Mouse (Mus musculus): ENCODE results near the gene Srsf9. TPM values are rescaled to one million over a fixed set of nuclear protein-coding genes. Genes with fewer than 3 reads are reported as not detected.

Srsf9 gene
- total and polyA plus RNA-seq, 2 experiments = 17.0 to 25.2 TPM

DNA sequence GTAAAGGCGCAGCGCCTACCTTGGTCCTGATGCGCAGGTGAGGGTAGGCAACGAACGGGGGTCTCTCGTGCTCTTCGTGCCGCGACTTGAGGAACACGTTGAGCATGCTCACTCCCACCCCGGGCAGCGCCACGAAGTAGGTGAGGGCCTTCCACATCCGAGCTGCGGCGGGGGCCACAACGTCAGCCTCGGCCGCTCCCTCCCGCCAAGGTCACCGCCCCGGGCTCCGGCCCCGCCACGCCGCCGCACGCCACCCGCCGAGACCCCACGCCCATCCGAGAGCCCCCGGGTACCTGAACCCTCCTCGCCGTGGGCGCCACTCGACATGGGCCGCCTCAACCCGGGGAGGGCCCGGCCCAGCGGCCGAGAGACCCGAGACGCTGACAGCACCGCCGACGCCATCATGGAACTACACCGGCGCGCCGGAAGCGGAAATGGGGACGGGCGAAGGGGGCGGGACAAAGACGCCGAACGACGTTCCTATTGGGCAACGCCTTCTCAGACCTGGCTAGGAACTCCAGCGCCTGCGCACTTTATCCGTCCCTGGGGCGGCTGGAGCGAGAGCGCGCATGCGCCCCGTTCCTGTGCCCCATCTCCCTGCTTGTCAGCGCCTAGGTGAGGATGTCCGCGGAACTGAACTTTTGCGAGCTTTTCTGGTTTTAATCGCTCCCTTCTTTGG is 21.7 kb downstream of the Srsf9 start, which contains the start of gene Cox6a1:
Gene Cox6a1 (minus strand): TSS at position 436 of the 679 bp plus-strand sequence.
- Histone ChIP-seq H3K4me1 (ENCODE audit: control insufficient read depth, insufficient read depth, low read length) (peaks cover 6% of the 10 kb centered on the region; the same call in 1 of the 2 replicates), H3K4me3 (ENCODE audit: insufficient read depth, low read depth, low read length) (peak within 1 kb of the TSS; percentile 86), H3K36me3 (ENCODE audit: control insufficient read depth, insufficient read depth, low read length) (peaks cover 19% of the 10 kb centered on the region; the same call in 1 of the 2 replicates), H3K27ac (replicated peaks; ENCODE audit: insufficient read depth, low read depth, low read length) (peak within 1 kb of the TSS; percentile 71), H3K9ac (ENCODE audit: low read depth, low read length) (peak within 1 kb of the TSS; percentile 90), H3K27me3 (ENCODE audit: control insufficient read depth, insufficient read depth, low read length) (no peaks in the 10 kb centered on the region), H3K79me2 (ENCODE audit: control insufficient read depth, insufficient read depth, low read length) (peaks cover 17% of the 10 kb centered on the region; the same call in 1 of the 2 replicates)
- DNase-seq (ENCODE audit: extremely low read depth, low read depth, low spot score) = peak; percentile 87
- TF ChIP-seq CTCF (IDR thresholded peaks at IDR 0.05; ENCODE audit: low read depth, low read length) (peak; percentile 1; the same call in 1 of the 2 replicates), POLR2A (IDR thresholded peaks at IDR 0.05; ENCODE audit: extremely low read depth, insufficient read depth, low read length) (peak; percentile 66; the same call in 1 of the 2 replicates)
- WGBS = under 1% methylated on average over 73 of the region's 74 CpGs

DNA sequence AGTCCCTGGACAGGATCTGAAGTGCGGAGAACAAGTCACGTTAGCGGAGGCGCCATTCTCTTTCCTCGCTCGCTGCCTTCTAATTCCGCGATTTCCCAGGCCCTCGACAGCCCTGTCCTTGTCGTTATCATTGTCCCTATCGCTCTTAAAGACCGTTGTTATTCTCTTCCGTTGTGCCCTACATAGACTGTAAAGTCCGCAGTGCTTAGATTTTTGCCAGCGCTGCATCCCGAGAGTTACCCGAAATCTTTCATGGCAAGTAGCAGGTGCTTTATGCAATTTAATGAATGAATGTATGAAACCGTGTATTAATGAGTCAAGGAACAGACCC is 22.2 kb downstream of the Srsf9 start:
- no peak for TF ChIP-seq CTCF (IDR thresholded peaks at IDR 0.05; ENCODE audit: low read depth, low read length)
- no peak for TF ChIP-seq POLR2A (IDR thresholded peaks at IDR 0.05; ENCODE audit: extremely low read depth, insufficient read depth, low read length)
- no peak for DNase-seq (ENCODE audit: extremely low read depth, low read depth, low spot score)
- Histone ChIP-seq H3K27ac (replicated peaks; ENCODE audit: insufficient read depth, low read depth, low read length) (peak overlapping the region; percentile 71), H3K79me2 (ENCODE audit: control insufficient read depth, insufficient read depth, low read length) (peaks cover 17% of the 10 kb centered on the region; the same call in 1 of the 2 replicates), H3K9ac (ENCODE audit: low read depth, low read length) (peak overlapping the region; percentile 66), H3K36me3 (ENCODE audit: control insufficient read depth, insufficient read depth, low read length) (peaks cover 15% of the 10 kb centered on the region; the same call in 1 of the 2 replicates), H3K27me3 (ENCODE audit: control insufficient read depth, insufficient read depth, low read length) (no peaks in the 10 kb centered on the region), H3K4me3 (ENCODE audit: insufficient read depth, low read depth, low read length) (peak overlapping the region; percentile 62), H3K4me1 (ENCODE audit: control insufficient read depth, insufficient read depth, low read length) (peaks cover 6% of the 10 kb centered on the region; the same call in 1 of the 2 replicates)
- WGBS = under 1% methylated on average over 18 of the region's 18 CpGs

DNA sequence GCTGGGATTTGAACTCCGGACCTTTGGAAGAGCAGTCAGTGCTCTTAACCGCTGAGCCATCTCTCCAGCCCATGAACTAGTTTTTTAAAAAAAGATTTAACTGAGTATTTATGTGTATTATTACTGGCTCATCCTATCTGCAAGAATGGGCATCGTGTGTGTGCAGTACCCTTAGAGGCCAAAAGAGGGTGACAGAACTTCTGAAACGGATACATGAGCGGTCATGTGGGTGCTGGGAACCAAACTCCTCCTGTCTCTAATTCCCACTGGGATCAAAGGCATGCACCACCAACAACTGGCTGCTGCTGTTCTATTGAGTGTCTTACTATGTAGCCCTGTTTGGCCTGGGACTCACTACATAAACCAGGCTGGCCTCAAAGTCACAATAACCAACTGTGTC is 24.4 kb downstream of the Srsf9 start:
- WGBS = 83% methylated on average over 5 of the region's 5 CpGs
- Histone ChIP-seq H3K4me1 (ENCODE audit: control insufficient read depth, insufficient read depth, low read length) (peaks cover 6% of the 10 kb centered on the region; the same call in 1 of the 2 replicates), H3K9ac (ENCODE audit: low read depth, low read length) (no peak overlapping the region), H3K79me2 (ENCODE audit: control insufficient read depth, insufficient read depth, low read length) (peaks cover 13% of the 10 kb centered on the region; the same call in 1 of the 2 replicates), H3K27ac (replicated peaks; ENCODE audit: insufficient read depth, low read depth, low read length) (no peak overlapping the region), H3K27me3 (ENCODE audit: control insufficient read depth, insufficient read depth, low read length) (no peaks in the 10 kb centered on the region; the same call in 1 of the 2 replicates), H3K4me3 (ENCODE audit: insufficient read depth, low read depth, low read length) (no peak overlapping the region), H3K36me3 (ENCODE audit: control insufficient read depth, insufficient read depth, low read length) (no peaks in the 10 kb centered on the region)
- DNase-seq (ENCODE audit: extremely low read depth, low read depth, low spot score) = no peak
- TF ChIP-seq POLR2A (IDR thresholded peaks at IDR 0.05; ENCODE audit: extremely low read depth, insufficient read depth, low read length) (no peak), CTCF (IDR thresholded peaks at IDR 0.05; ENCODE audit: low read depth, low read length) (no peak)

DNA sequence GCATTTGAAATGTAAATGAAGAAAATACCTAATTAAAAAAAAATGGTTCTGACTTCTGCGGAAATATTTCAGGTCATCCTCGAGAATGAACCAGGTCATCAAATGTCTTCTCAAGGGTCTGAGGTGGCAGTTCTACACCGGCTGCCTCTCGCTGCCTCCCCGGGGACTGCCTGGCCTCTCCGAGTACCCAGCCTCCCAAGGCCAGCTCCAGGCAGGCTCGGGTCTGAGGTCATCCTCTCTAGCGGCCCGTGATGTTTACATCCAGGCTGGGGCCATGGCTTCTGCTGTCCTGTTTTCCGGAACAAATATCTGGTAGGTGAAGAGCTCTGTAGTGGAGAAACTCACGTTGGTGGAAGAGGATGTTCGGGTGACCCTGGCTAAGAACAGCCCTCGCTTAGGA is 28.1 kb downstream of the Srsf9 start:
- DNase-seq (ENCODE audit: extremely low read depth, low read depth, low spot score) = no peak
- WGBS = 25% methylated on average over 13 of the region's 13 CpGs
- H3K36me3 ChIP-seq (ENCODE audit: control insufficient read depth, insufficient read depth, low read length) = no peaks in the 10 kb centered on the region
- no peaks in the 10 kb centered on the region; the same call in 1 of the 2 replicates for H3K27me3 ChIP-seq (ENCODE audit: control insufficient read depth, insufficient read depth, low read length)
- no peak overlapping the region for H3K4me3 ChIP-seq (ENCODE audit: insufficient read depth, low read depth, low read length)
- no peak overlapping the region for H3K9ac ChIP-seq (ENCODE audit: low read depth, low read length)
- H3K79me2 ChIP-seq (ENCODE audit: control insufficient read depth, insufficient read depth, low read length) = no peaks in the 10 kb centered on the region
- no peaks in the 10 kb centered on the region for H3K4me1 ChIP-seq (ENCODE audit: control insufficient read depth, insufficient read depth, low read length)
- TF ChIP-seq CTCF (IDR thresholded peaks at IDR 0.05; ENCODE audit: low read depth, low read length) = no peak
- no peak for TF ChIP-seq POLR2A (IDR thresholded peaks at IDR 0.05; ENCODE audit: extremely low read depth, insufficient read depth, low read length)
- no peak overlapping the region for H3K27ac ChIP-seq (replicated peaks; ENCODE audit: insufficient read depth, low read depth, low read length)

DNA sequence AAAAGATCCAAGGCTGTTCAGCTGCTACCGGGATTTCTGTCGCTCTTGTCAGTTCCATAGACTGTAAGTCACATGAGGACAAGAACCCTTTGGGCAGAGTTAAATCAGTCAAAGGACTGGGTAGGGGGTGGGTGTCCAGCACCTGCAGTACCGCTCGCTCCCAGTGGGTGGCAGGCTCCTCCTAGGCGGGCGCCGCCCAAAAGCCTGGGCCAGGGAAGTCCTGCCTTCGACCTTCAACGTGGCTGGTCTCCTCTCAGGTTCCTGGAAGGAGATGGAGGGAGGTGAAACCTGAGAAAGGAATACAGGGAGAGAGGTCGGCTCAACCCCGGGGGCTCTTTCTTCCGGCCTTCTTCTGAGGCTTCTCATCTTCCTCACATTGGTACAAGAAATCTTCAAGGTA is 31.9 kb downstream of the Srsf9 start:
- H3K27me3 ChIP-seq (ENCODE audit: control insufficient read depth, insufficient read depth, low read length) = no peaks in the 10 kb centered on the region; the same call in none of the 2 replicates
- no peak overlapping the region for H3K27ac ChIP-seq (replicated peaks; ENCODE audit: insufficient read depth, low read depth, low read length)
- no peak overlapping the region for H3K4me3 ChIP-seq (ENCODE audit: insufficient read depth, low read depth, low read length)
- no peaks in the 10 kb centered on the region for H3K4me1 ChIP-seq (ENCODE audit: control insufficient read depth, insufficient read depth, low read length)
- TF ChIP-seq POLR2A (IDR thresholded peaks at IDR 0.05; ENCODE audit: extremely low read depth, insufficient read depth, low read length) = no peak
- peak; percentile 93 for TF ChIP-seq CTCF (IDR thresholded peaks at IDR 0.05; ENCODE audit: low read depth, low read length)
- WGBS = 5% methylated on average over 12 of the region's 12 CpGs
- H3K9ac ChIP-seq (ENCODE audit: low read depth, low read length) = no peak overlapping the region
- H3K79me2 ChIP-seq (ENCODE audit: control insufficient read depth, insufficient read depth, low read length) = no peaks in the 10 kb centered on the region
- DNase-seq (ENCODE audit: extremely low read depth, low read depth, low spot score) = peak; percentile 40
- no peaks in the 10 kb centered on the region for H3K36me3 ChIP-seq (ENCODE audit: control insufficient read depth, insufficient read depth, low read length)

DNA sequence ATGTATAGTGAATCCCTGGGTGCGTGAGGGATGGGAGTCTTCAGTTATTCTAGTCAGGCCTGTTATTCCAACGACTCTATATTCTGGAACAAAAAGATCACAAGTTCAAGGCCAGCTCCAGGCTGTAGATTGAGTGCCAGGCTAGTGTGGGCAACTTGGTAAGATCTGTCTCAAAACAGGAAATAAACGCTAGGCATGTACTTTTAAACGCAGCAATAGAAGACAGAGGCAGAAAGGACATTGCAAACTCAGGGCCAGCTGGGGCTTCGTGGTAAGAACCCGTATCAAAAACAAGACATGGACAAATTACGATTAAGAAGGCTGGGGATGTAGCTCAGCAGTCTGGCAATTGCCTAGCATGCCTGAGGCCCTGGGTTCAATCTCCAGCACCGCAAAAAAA is 32.5 kb downstream of the Srsf9 start:
- TF ChIP-seq POLR2A (IDR thresholded peaks at IDR 0.05; ENCODE audit: extremely low read depth, insufficient read depth, low read length) (no peak), CTCF (IDR thresholded peaks at IDR 0.05; ENCODE audit: low read depth, low read length) (no peak)
- Histone ChIP-seq H3K36me3 (ENCODE audit: control insufficient read depth, insufficient read depth, low read length) (no peaks in the 10 kb centered on the region), H3K9ac (ENCODE audit: low read depth, low read length) (no peak overlapping the region), H3K4me3 (ENCODE audit: insufficient read depth, low read depth, low read length) (no peak overlapping the region), H3K4me1 (ENCODE audit: control insufficient read depth, insufficient read depth, low read length) (no peaks in the 10 kb centered on the region), H3K27me3 (ENCODE audit: control insufficient read depth, insufficient read depth, low read length) (no peaks in the 10 kb centered on the region; the same call in none of the 2 replicates), H3K27ac (replicated peaks; ENCODE audit: insufficient read depth, low read depth, low read length) (no peak overlapping the region), H3K79me2 (ENCODE audit: control insufficient read depth, insufficient read depth, low read length) (no peaks in the 10 kb centered on the region)
- DNase-seq (ENCODE audit: extremely low read depth, low read depth, low spot score) = no peak
- WGBS = 78% methylated on average over 8 of the region's 8 CpGs
